Mouse (Mus musculus) cerebellum, adult 2 months (tissue): ENCODE data around the gene Gpsm3. TPM values are rescaled to one million over a fixed set of nuclear protein-coding genes. Genes with fewer than 3 reads are reported as not detected.
"Not testable (repeated sequence)": the region's sequence is repeated elsewhere in the genome, so short reads cannot be mapped to it uniquely, and the experiment has no call there.

ENCODE experiments used
- DNase-seq, 2 experiments: peaks; one replicate each; pipeline ENCODE4 v3.0.0; 2021
- H3K27ac ChIP-seq: fragments of 200-500 bp; 2 replicates; pipeline ENCODE4 v1.5.1; 2012; ENCODE audit warnings: low read length, control low read depth, inconsistent platforms; ENCODE audit not compliant: insufficient read depth
- H3K27me3 ChIP-seq: fragments of 200-500 bp; 2 replicates; pipeline ENCODE4 v1.6.1; 2012; ENCODE audit warnings: inconsistent platforms, mild to moderate bottlenecking, low read length, moderate library complexity; ENCODE audit not compliant: control insufficient read depth, insufficient read depth
- H3K4me1 ChIP-seq: fragments of 200-500 bp; 2 replicates; pipeline ENCODE4 v1.6.1; 2011; ENCODE audit warnings: low read length; ENCODE audit not compliant: control insufficient read depth, insufficient read depth
- H3K4me3 ChIP-seq: fragments of 200-500 bp; replicated peaks from 2 replicates; pipeline ENCODE3; 2011; ENCODE audit warnings: mild to moderate bottlenecking, low read depth, low read length, control low read depth; ENCODE audit not compliant: insufficient read depth
- CTCF ChIP-seq: fragments of 200-500 bp; IDR thresholded peaks from 2 replicates; pipeline ENCODE4 v1.5.1; 2011; ENCODE audit warnings: low read depth, mild to moderate bottlenecking, control low read depth, low read length, moderate library complexity, borderline replicate concordance; ENCODE audit not compliant: insufficient read depth
- POLR2A ChIP-seq: fragments of 200-500 bp; IDR thresholded peaks from 2 replicates; pipeline ENCODE4 v1.6.1; 2011; ENCODE audit warnings: low read length, control low read depth, borderline replicate concordance; ENCODE audit not compliant: insufficient read depth
- WGBS: fragments of 180-500 bp; shearing (Covaris S2); methylation state at CpG from one replicate; pipeline ENCODE4 v1.1.7; 2018; 5-methylcytosine and 5-hydroxymethylcytosine counted together
- polyA plus RNA-seq: library from polyadenylated mRNA; depleted of rRNA; stranded (reverse); fragments of >200 nt; gene quantifications from 2 replicates; pipeline ENCODE4 v1.2.3, GENCODE M21; 2012; rRNA removed

Gene Gpsm3
- polyA plus RNA-seq, result 2.6 and 3.1 TPM in 2 replicates

GRCm38 (mm10) chr17:34589681-34590101, at the start of gene Gpsm3:
Gene Gpsm3 (plus strand): TSS chr17:34589806.
- TF ChIP-seq CTCF (no peak), POLR2A (no peak)
- peak in 1 of 2 experiments; percentile 21 for DNase-seq

GRCm38 (mm10) chr17:34543567-34543966, 46.0 kb upstream of the Gpsm3 start:
- not testable (repeated sequence) for H3K4me3 ChIP-seq, H3K27ac ChIP-seq, DNase-seq, H3K27me3 ChIP-seq, H3K4me1 ChIP-seq
- WGBS, result 93% methylated on average over 13 of the region's 13 CpGs

More at GRCm38 (mm10) chr17:34589681-34590101, at the start of gene Gpsm3:
- H3K4me1 ChIP-seq, result peaks cover 23% of the 10 kb centered on the region
- WGBS, result 42% methylated on average over 7 of the region's 7 CpGs
- no peak within 1 kb of the TSS for H3K27ac ChIP-seq
- no peaks in the 10 kb centered on the region for H3K27me3 ChIP-seq
- no peak within 1 kb of the TSS for H3K4me3 ChIP-seq

GRCm38 (mm10) chr17:34546797-34547196, 42.8 kb upstream of the Gpsm3 start:
- H3K4me3 ChIP-seq, result no peak overlapping the region
- H3K4me1 ChIP-seq, result no peaks in the 10 kb centered on the region
- DNase-seq, result no peak
- WGBS, result 94% methylated on average over 1 of the region's 1 CpGs
- no peaks in the 10 kb centered on the region for H3K27me3 ChIP-seq
- no peak overlapping the region for H3K27ac ChIP-seq
- no peak for TF ChIP-seq CTCF
- TF ChIP-seq POLR2A, result no peak

- no peaks in the 10 kb centered on the region for H3K27me3 ChIP-seq
- no peaks in the 10 kb centered on the region for H3K4me1 ChIP-seq
- 80% methylated on average over 4 of the region's 4 CpGs for WGBS
- H3K4me3 ChIP-seq, result no peak overlapping the region
- DNase-seq, result no peak
- H3K27ac ChIP-seq, result no peak overlapping the region
- TF ChIP-seq CTCF, result no peak
- no peak for TF ChIP-seq POLR2A
Measured at GRCm38 (mm10) chr17:34547601-34548000, 42.0 kb upstream of the Gpsm3 start.

GRCm38 (mm10) chr17:34549156-34549555, 40.5 kb upstream of the Gpsm3 start:
- Histone ChIP-seq H3K27ac (no peak overlapping the region), H3K4me3 (no peak overlapping the region), H3K27me3 (no peaks in the 10 kb centered on the region), H3K4me1 (no peaks in the 10 kb centered on the region)
- WGBS, result 92% methylated on average over 3 of the region's 3 CpGs
- no peak for DNase-seq
- TF ChIP-seq POLR2A, result no peak
- no peak for TF ChIP-seq CTCF

- no peak for DNase-seq
- no peaks in the 10 kb centered on the region for H3K27me3 ChIP-seq
- no peaks in the 10 kb centered on the region for H3K4me1 ChIP-seq
- 74% methylated on average over 2 of the region's 2 CpGs for WGBS
- no peak overlapping the region for H3K27ac ChIP-seq
- H3K4me3 ChIP-seq, result no peak overlapping the region
- TF ChIP-seq POLR2A (no peak), CTCF (no peak)
Measured at GRCm38 (mm10) chr17:34549843-34550242, 39.8 kb upstream of the Gpsm3 start.

GRCm38 (mm10) chr17:34555483-34555882, 34.1 kb upstream of the Gpsm3 start:
- Histone ChIP-seq H3K27me3 (no peaks in the 10 kb centered on the region), H3K4me1 (no peaks in the 10 kb centered on the region), H3K27ac (no peak overlapping the region), H3K4me3 (no peak overlapping the region)
- no peak for TF ChIP-seq POLR2A
- peak; percentile 81 for TF ChIP-seq CTCF
- peak; percentile 55 to 76 for DNase-seq
- 23% methylated on average over 5 of the region's 5 CpGs for WGBS

GRCm38 (mm10) chr17:34556406-34556805, 33.2 kb upstream of the Gpsm3 start:
- TF ChIP-seq CTCF (no peak), POLR2A (no peak)
- Histone ChIP-seq H3K4me3 (no peak overlapping the region), H3K27ac (no peak overlapping the region), H3K4me1 (no peaks in the 10 kb centered on the region), H3K27me3 (no peaks in the 10 kb centered on the region)
- 85% methylated on average over 8 of the region's 8 CpGs for WGBS
- DNase-seq, result no peak

- H3K27ac ChIP-seq, result no peak overlapping the region
- H3K4me3 ChIP-seq, result no peak overlapping the region
- H3K27me3 ChIP-seq, result no peaks in the 10 kb centered on the region
- DNase-seq, result no peak
- TF ChIP-seq POLR2A (no peak), CTCF (no peak)
- WGBS, result 72% methylated on average over 11 of the region's 11 CpGs
- no peaks in the 10 kb centered on the region for H3K4me1 ChIP-seq
Measured at GRCm38 (mm10) chr17:34557411-34557810, 32.2 kb upstream of the Gpsm3 start.

- Histone ChIP-seq H3K27me3 (no peaks in the 10 kb centered on the region), H3K27ac (no peak overlapping the region), H3K4me1 (no peaks in the 10 kb centered on the region), H3K4me3 (no peak overlapping the region)
- TF ChIP-seq POLR2A (no peak), CTCF (no peak)
- WGBS, result 81% methylated on average over 7 of the region's 7 CpGs
- no peak for DNase-seq
Measured at GRCm38 (mm10) chr17:34559116-34559515, 30.5 kb upstream of the Gpsm3 start.
